Mouse (Mus musculus): ENCODE results near the gene Dstn.

Dstn gene

DNA sequence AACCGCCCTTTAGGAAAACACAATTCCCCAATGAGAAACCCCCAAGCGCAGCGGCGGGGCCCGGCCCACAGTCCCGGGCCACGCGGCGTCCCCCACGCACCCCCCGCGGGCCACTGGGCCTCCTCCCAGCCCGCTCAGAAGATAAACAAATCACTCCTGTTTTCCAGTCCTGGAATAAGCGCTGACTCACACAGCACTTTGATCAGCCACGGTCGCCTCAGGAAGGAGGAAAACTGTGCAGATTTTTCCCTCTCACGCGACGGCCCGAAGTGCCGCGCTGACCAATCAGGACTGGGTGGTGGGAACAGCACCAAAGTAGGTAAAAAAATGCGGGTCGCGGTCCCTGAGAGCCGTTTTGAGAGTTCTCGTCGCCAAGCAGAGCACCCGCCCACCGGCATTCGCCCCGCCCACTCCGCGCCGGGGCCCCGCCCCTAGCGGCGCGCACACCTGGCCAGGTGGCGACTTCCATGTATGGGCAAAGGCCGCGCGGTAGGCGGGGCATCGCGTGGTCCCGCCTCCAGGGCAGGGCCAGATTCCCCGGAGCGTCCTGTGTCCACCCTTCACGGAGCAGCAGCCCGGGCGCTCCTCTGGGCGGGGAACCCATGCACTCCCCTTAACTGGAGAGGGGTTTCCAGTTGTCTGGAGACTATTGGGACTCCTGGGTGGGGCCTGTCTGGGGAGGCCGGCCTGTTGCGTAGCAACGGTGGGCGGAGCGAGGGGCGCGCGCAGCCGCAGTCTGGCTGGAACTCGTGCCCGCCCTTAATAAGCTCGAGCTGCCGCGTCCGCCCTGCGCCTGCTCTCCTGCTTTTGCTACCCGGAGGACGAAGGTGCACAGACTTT lies at the start of gene Dstn:
Gene Dstn (plus strand): TSS at position 561 of the 840 bp plus-strand sequence.
- DNase-seq (ENCODE audit: low read depth, low spot score) = peak; percentile 97

DNA sequence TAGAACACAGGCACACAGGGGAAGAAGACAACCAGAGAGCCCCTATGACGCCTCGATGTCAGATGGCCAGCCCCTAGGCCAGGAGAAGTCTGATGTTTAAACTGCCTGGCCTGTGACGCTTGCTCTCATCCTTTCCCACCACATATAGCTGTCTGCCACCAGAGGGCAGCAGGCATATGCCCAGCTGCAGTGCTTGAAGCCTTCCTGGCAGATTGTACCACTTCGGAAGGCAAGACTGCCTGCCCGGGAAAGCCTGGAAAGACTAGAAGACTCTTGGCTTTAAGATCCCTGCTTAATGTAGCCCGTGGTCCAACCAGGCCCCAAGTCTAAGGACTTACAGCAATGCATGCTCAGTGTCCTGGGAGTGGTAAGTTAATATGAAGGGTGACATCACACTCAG lies 47.8 kb upstream of the Dstn start:
- peak; percentile 76 for DNase-seq (ENCODE audit: low read depth, low spot score)

DNA sequence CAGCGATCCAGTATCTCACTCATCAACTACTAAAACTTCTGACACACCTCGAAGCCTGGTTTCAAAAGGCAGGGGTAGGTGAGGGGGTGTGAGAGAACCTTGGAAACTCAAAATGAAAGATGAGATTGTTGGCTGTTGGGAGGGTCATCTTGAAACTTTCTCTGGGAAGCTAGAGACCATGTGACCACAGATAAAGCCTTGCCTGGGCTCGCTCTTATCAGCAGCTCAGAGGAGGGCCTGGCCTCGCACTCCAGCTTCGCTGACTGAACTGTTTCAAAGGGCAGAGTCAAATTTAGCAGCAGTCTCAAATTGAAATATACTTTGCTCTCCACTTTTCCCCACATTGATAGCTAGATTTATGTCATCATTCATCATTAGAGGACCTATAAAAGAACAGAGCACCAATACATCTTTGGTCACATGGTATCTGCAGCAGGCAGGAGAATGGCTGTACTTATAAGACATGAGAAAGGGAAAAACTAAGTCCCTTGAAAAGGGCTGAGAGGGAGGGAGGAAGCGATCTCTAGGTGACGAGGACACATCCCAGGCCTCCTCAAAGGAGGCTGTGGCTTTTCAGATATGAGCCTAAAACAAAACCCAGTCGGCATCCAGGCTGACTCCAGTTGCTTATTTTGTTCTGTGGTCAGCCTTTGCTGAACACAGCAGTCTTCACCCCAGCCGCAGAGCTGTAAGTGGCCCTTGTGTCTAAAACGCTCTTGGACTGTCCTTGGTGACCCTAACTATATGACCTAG lies 44.0 kb upstream of the Dstn start:
- no peak for DNase-seq (ENCODE audit: low read depth, low spot score)

- DNase-seq (ENCODE audit: low read depth, low spot score) = no peak
Measured at GRCm38 (mm10) chr2:143876026-143876425, 39.1 kb upstream of the Dstn start.

DNA sequence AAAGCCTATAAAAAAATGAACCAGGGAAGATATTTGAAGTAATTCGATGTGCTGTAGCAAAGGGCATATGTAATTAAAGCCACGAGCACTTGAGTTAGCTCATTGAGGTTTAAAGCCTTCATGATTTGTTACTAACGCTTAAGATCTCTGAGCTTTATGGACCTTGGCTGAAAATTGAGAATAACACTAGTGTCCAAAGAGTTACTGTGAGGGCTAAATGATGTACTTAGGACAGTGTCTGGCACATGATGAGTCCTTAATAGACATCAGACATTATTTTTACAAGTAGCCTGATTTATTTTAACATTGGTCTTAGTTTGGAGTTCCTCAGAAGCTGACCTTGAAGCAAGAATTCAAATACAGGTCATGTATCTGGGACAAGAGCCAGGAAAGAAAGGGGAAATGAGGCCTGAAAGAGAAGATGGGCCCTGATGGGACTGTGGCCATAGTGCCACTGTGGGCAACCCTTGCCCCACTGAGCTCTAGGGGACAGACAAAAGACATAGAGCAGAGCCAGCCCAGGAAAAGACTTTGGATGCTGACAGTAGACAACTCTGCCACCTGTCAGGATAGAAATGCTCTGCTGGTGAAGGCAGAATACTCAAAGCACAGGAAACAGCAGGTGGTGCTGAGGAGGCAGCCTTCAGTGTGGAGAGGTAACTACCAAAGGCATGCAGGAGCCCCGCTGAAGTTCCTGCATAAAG lies 38.0 kb upstream of the Dstn start:
- no peak for DNase-seq (ENCODE audit: low read depth, low spot score)

DNA sequence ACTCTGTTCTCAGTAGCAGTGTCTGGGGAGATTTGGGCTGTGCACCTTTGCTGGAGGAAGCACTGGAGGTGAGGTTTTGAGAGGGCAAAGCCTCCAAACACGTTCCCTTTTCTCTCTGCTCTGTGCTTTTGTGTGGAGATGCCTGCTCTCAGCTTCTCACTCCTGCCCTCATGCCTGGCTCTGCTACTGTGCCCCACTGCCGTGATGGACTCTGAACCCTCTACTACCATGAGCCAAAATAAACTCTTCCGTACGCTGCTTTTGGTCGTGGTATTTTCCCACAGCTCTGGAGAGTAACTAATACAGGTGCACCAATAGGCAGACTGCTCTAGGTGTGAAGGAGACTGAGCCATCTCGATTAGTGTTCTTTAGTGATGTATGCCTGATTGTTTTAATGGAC lies 35.8 kb upstream of the Dstn start:
- DNase-seq (ENCODE audit: low read depth, low spot score) = no peak

- DNase-seq (ENCODE audit: low read depth, low spot score) = no peak
Measured at GRCm38 (mm10) chr2:143882002-143882401, 33.1 kb upstream of the Dstn start.

GRCm38 (mm10) chr2:143882606-143883288 lies 32.4 kb upstream of the Dstn start:
- no peak for DNase-seq (ENCODE audit: low read depth, low spot score)

GRCm38 (mm10) chr2:143889131-143889859 lies 25.8 kb upstream of the Dstn start:
- DNase-seq (ENCODE audit: low read depth, low spot score) = no peak

DNA sequence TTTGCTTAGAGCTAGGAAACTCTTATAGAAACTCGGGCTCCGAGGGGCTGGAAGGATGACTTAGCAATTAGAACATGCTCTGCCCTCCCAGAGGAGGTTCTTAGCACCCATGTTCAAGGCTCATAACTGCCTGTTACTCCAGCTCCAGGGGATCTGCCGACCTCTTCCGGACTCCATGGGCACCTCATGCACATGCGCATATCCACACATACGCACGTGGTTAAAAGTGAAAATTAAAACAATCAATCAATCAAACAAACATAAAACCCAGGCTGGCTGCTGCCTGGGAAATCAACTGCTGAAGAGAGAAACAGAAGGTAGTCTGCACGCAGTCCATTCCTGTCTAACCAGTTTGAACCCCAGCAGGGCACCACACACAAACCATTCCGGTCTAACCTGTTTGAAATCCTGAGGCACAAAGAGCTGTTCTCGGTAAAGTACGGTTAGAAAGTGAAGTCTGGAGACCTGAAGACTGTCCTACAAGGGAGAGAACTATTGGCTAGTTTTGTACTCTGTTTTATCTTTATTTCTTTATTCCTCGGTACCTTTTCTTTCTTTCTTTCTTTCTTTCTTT lies 25.2 kb upstream of the Dstn start:
- no peak for DNase-seq (ENCODE audit: low read depth, low spot score)

DNA sequence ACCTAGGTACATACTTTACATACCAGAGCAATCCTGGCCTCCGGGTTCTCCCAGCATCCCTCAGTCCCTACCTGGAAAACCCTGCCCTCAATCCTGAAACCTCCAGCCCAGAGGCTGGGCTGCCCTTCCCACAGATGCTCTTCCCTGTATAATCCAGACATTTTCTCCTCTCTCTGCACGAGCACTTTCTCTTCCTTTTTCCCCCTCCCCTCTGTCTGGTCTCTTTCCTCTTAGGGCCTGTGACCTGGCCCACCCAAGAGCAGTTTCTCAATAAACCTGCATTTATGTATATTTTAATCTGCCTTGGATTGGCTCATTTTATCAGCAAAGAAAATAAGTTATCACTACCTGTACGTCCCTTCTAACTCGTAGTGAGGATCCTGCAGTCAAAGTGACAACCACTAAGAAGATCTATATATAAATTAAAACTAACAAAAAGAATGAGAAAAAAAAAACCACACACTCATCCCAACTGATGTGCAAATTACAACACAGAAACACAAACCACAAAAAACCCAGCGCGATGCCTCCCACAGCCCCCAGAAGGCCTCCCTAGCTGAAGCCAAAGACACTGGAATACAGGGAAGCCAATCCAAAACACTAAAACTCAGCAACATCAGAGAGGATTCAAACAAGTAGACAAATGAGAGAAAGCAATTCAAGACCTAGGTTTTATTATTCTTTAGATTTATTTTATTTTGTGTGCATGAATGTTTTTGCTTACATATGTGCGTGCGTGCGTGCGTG lies 23.6 kb upstream of the Dstn start:
- no peak for DNase-seq (ENCODE audit: low read depth, low spot score)

GRCm38 (mm10) chr2:143899470-143900220 lies 15.5 kb upstream of the Dstn start:
- DNase-seq (ENCODE audit: low read depth, low spot score) = no peak

GRCm38 (mm10) chr2:143900821-143901351 lies 14.2 kb upstream of the Dstn start:
- no peak for DNase-seq (ENCODE audit: low read depth, low spot score)

DNA sequence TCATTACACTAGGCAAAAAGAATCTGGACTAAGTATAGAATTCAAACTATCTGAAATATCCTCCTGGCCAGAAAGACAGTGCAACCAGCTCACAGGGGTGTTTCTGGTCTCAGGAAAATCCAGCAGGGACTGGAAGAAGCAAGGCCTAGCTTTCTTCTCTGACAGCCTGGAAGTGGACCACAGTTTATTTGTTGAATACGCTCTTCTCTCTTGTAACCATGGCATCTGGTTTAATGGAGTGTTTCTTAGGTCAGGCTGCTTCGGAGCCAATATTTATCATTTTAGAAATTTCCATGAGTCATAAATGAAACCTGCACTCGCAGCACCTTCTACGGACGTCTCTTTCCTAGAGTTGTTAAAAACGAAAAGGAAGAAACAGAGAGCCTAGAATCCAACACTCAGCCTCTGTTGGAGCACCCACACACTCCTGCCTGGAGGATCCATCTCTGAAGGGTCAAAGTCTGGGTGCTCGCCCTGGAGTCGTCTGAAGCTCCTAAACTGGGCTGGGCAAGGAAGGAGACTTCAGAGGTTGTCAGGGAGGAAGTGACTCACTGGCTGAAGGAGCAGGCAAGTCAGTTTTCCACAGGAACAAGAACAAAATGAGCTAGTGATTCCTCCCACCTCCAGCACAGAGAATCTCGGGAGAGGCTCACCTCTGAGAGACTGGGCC lies 11.6 kb upstream of the Dstn start:
- DNase-seq (ENCODE audit: low read depth, low spot score) = no peak

DNA sequence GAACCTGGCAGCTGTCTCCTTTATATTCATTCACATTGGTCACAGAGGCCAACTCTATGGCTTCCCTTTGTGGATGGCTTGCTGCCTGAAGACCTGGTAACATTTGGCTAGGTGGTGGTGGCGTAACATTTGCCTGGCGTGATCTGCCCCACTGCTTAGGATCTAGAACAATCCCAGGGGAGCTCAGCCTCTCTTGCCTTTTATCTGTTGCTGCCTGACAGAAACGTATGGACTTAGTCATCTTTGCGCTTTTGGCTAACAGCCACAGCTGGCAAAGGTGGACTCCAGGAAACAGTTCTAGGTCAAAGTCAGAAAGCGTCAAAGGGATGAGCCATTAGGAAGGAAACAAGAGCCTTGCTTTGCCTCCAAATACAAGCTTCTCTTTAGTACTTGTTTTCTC lies 10.2 kb upstream of the Dstn start:
- DNase-seq (ENCODE audit: low read depth, low spot score) = no peak

DNA sequence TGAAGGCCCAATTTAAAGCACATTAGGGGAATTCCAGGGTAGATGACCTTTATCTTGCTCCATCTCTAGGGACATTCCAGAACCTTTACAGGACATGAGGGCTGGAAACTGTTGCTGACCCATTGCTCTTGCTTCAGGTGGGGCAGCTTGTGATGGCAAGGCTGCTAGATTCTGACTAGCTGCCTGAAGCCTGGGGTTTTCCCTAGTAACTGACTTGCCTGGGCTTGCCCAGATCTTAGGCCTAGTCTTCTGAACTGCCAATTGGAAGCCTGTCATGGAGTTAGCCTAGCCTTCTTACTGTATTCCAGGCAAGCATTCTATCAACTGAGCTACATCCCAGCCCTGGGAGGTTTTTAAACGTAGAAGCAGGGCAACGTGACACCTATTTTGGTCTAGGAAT lies 5.9 kb upstream of the Dstn start:
- peak; percentile 32 for DNase-seq (ENCODE audit: low read depth, low spot score)

GRCm38 (mm10) chr2:143912199-143912598 lies 2.9 kb upstream of the Dstn start:
- DNase-seq (ENCODE audit: low read depth, low spot score) = no peak

DNA sequence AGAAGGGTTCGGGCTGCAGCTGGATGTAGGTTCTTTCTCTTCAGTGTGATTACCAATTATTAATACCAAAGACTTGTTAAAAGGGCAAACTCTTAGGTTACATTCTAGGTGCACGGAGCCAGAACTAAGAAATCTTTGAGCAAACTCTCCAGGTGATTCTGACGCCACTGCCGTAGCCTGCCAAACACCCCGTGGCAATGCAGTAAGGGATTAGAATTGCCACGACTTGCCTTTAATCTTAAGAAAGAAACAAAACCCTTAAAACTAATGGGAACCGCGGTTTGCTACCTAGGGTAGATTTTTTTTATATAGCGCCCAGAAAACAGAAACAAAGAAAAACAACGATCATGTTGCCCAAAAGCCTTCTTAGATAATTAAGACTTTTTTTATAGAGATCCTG lies 899 bp upstream of the Dstn start:
- no peak for DNase-seq (ENCODE audit: low read depth, low spot score)
